Mouse (Mus musculus): ENCODE results near the gene Dynll1. TPM values are rescaled to one million over a fixed set of nuclear protein-coding genes. Genes with fewer than 3 reads are reported as not detected.

Gene Dynll1
- polyA plus RNA-seq, 1 experiment from 2014 or later: 1,617 TPM

- ATAC-seq (replicated peaks; ENCODE audit: low FRiP score): no peak
- H3K4me1 ChIP-seq: peaks cover 35% of the 10 kb centered on the region
- H3K9ac ChIP-seq: no peak overlapping the region
- no peaks in the 10 kb centered on the region for H3K27me3 ChIP-seq
- H3K9me3 ChIP-seq (replicated peaks): no peaks in the 10 kb centered on the region
- whole genome bisulfite sequencing: 74% methylated on average over 6 of the region's 6 CpGs
- H3K36me3 ChIP-seq: peaks cover 14% of the 10 kb centered on the region
- H3K4me3 ChIP-seq (replicated peaks): peak overlapping the region; percentile 97; the same call in 1 of the 2 replicates
- peak overlapping the region; percentile 78; the same call in 1 of the 2 replicates for H3K27ac ChIP-seq
- H3K4me2 ChIP-seq: peak overlapping the region; percentile 73
Measured at GRCm38 (mm10) chr5:115273549-115274135, 27.2 kb downstream of the Dynll1 start.

- Histone ChIP-seq H3K27me3 (no peaks in the 10 kb centered on the region), H3K9me3 (replicated peaks) (no peaks in the 10 kb centered on the region), H3K9ac (peak within 1 kb of the TSS; percentile 98), H3K36me3 (peaks cover 20% of the 10 kb centered on the region), H3K4me2 (peak within 1 kb of the TSS; percentile 73), H3K4me3 (replicated peaks) (peak within 1 kb of the TSS; percentile 97), H3K4me1 (peaks cover 42% of the 10 kb centered on the region), H3K27ac (peak within 1 kb of the TSS; percentile 78)
- ATAC-seq (replicated peaks; ENCODE audit: low FRiP score): peak; percentile 91
- 14% methylated on average over 26 of the region's 26 CpGs for WGBS
Measured at GRCm38 (mm10) chr5:115272812-115273548, 27.8 kb downstream of the Dynll1 start, which contains the start of gene Rnf10. Rnf10 (minus strand) TSS chr5:115272898.

GRCm38 (mm10) chr5:115271931-115272811 is 28.6 kb downstream of the Dynll1 start:
- under 1% methylated on average over 74 of the region's 77 CpGs for WGBS
- H3K36me3 ChIP-seq: peaks cover 25% of the 10 kb centered on the region
- H3K4me3 ChIP-seq (replicated peaks): peak overlapping the region; percentile 97
- H3K27me3 ChIP-seq: no peaks in the 10 kb centered on the region
- ATAC-seq (replicated peaks; ENCODE audit: low FRiP score): peak; percentile 62
- H3K4me1 ChIP-seq: peaks cover 47% of the 10 kb centered on the region
- peak overlapping the region; percentile 78 for H3K27ac ChIP-seq
- peak overlapping the region; percentile 73 for H3K4me2 ChIP-seq
- peak overlapping the region; percentile 98 for H3K9ac ChIP-seq
- H3K9me3 ChIP-seq (replicated peaks): no peaks in the 10 kb centered on the region

- no peak for ATAC-seq (replicated peaks; ENCODE audit: low FRiP score)
- Histone ChIP-seq H3K4me3 (replicated peaks) (peak overlapping the region; percentile 97; the same call in 1 of the 2 replicates), H3K9ac (no peak overlapping the region)
Measured at GRCm38 (mm10) chr5:115269969-115270368, 30.8 kb downstream of the Dynll1 start.

GRCm38 (mm10) chr5:115268266-115268665 is 32.5 kb downstream of the Dynll1 start:
- no peak for ATAC-seq (replicated peaks; ENCODE audit: low FRiP score)
- Histone ChIP-seq H3K9ac (no peak overlapping the region), H3K4me1 (peaks cover 51% of the 10 kb centered on the region), H3K36me3 (peaks cover 45% of the 10 kb centered on the region), H3K9me3 (replicated peaks) (no peaks in the 10 kb centered on the region), H3K27me3 (no peaks in the 10 kb centered on the region), H3K4me2 (no peak overlapping the region), H3K4me3 (replicated peaks) (no peak overlapping the region), H3K27ac (peak overlapping the region; percentile 32; the same call in 1 of the 2 replicates)
- WGBS: 46% methylated on average over 3 of the region's 3 CpGs

More at GRCm38 (mm10) chr5:115269969-115270368, 30.8 kb downstream of the Dynll1 start:
- peak overlapping the region; percentile 73 for H3K4me2 ChIP-seq
- WGBS: 90% methylated on average over 1 of the region's 1 CpGs
- peaks cover 43% of the 10 kb centered on the region for H3K36me3 ChIP-seq
- H3K27ac ChIP-seq: no peak overlapping the region
- no peaks in the 10 kb centered on the region for H3K27me3 ChIP-seq
- H3K9me3 ChIP-seq (replicated peaks): no peaks in the 10 kb centered on the region
- peaks cover 53% of the 10 kb centered on the region for H3K4me1 ChIP-seq

- no peak overlapping the region for H3K9ac ChIP-seq
- no peak for ATAC-seq (replicated peaks; ENCODE audit: low FRiP score)
- no peak overlapping the region for H3K4me2 ChIP-seq
- peaks cover 51% of the 10 kb centered on the region for H3K36me3 ChIP-seq
- H3K9me3 ChIP-seq (replicated peaks): no peaks in the 10 kb centered on the region
- WGBS: 70% methylated on average over 3 of the region's 3 CpGs
- H3K4me3 ChIP-seq (replicated peaks): no peak overlapping the region
- no peaks in the 10 kb centered on the region for H3K27me3 ChIP-seq
- no peak overlapping the region for H3K27ac ChIP-seq
- peaks cover 48% of the 10 kb centered on the region for H3K4me1 ChIP-seq
Measured at GRCm38 (mm10) chr5:115267469-115268045, 33.2 kb downstream of the Dynll1 start.

- peaks cover 56% of the 10 kb centered on the region for H3K36me3 ChIP-seq
- H3K27me3 ChIP-seq: no peaks in the 10 kb centered on the region
- H3K4me3 ChIP-seq (replicated peaks): no peak overlapping the region
- no peaks in the 10 kb centered on the region for H3K9me3 ChIP-seq (replicated peaks)
- no peak overlapping the region for H3K4me2 ChIP-seq
- no peak overlapping the region for H3K27ac ChIP-seq
- H3K4me1 ChIP-seq: peaks cover 48% of the 10 kb centered on the region
- 75% methylated on average over 8 of the region's 8 CpGs for WGBS
- H3K9ac ChIP-seq: no peak overlapping the region
- peak; percentile 58; the same call in 1 of the 2 replicates for ATAC-seq (replicated peaks; ENCODE audit: low FRiP score)
Measured at GRCm38 (mm10) chr5:115266787-115267468, 33.9 kb downstream of the Dynll1 start.

GRCm38 (mm10) chr5:115266340-115266739 is 34.5 kb downstream of the Dynll1 start:
- Histone ChIP-seq H3K27me3 (no peaks in the 10 kb centered on the region), H3K4me1 (peaks cover 45% of the 10 kb centered on the region), H3K9ac (no peak overlapping the region), H3K27ac (no peak overlapping the region), H3K4me2 (no peak overlapping the region), H3K9me3 (replicated peaks) (no peaks in the 10 kb centered on the region), H3K4me3 (replicated peaks) (no peak overlapping the region), H3K36me3 (peaks cover 56% of the 10 kb centered on the region)
- WGBS: 89% methylated on average over 5 of the region's 5 CpGs
- ATAC-seq (replicated peaks; ENCODE audit: low FRiP score): no peak

GRCm38 (mm10) chr5:115262502-115263291 is 38.1 kb downstream of the Dynll1 start:
- Histone ChIP-seq H3K9me3 (replicated peaks) (no peaks in the 10 kb centered on the region), H3K27me3 (no peaks in the 10 kb centered on the region), H3K4me1 (peaks cover 11% of the 10 kb centered on the region; the same call in 1 of the 2 replicates), H3K4me2 (no peak overlapping the region), H3K27ac (no peak overlapping the region), H3K4me3 (replicated peaks) (no peak overlapping the region), H3K36me3 (peaks cover 69% of the 10 kb centered on the region), H3K9ac (no peak overlapping the region)
- no peak for ATAC-seq (replicated peaks; ENCODE audit: low FRiP score)
- 88% methylated on average over 14 of the region's 14 CpGs for WGBS

- Histone ChIP-seq H3K4me1 (0 out of 2 replicates have a peak, but pooled peaks cover 5% of the 10 kb centered on the region), H3K9me3 (replicated peaks) (no peaks in the 10 kb centered on the region), H3K27ac (no peak overlapping the region), H3K9ac (no peak overlapping the region), H3K4me3 (replicated peaks) (no peak overlapping the region), H3K27me3 (no peaks in the 10 kb centered on the region), H3K4me2 (no peak overlapping the region), H3K36me3 (peaks cover 72% of the 10 kb centered on the region)
- no peak for ATAC-seq (replicated peaks; ENCODE audit: low FRiP score)
- 73% methylated on average over 1 of the region's 1 CpGs for WGBS
Measured at GRCm38 (mm10) chr5:115261880-115262279, 38.9 kb downstream of the Dynll1 start.
